Mouse (Mus musculus) kidney, embryonic 15.5 days (tissue): Measurements from ENCODE around the gene Klk1. TPM values are rescaled to one million over a fixed set of nuclear protein-coding genes. Genes with fewer than 3 reads are reported as not detected.
A peak's percentile ranks its signal among the peaks of the same experiment; 100 is the strongest.
"Not testable (repeated sequence)": the region's sequence is repeated elsewhere in the genome, so short reads cannot be mapped to it uniquely, and the experiment has no call there.

Source experiments
- ATAC-seq: fragments of 200-750 bp; cut with Nextera tagmentation; replicated peaks from 2 replicates; pipeline ENCODE4 v1.8.0; 2017; ENCODE audit warnings: moderate TSS enrichment; ENCODE audit not compliant: low FRiP score
- H3K27ac ChIP-seq: fragments of 300-500 bp; sonication (generic); 2 replicates; pipeline ENCODE4 v1.5.1; 2015; ENCODE audit warnings: mild to moderate bottlenecking, inconsistent platforms
- H3K27me3 ChIP-seq: fragments of 300-500 bp; sonication (generic); 2 replicates; pipeline ENCODE4 v1.6.1; 2015; ENCODE audit warnings: inconsistent platforms
- H3K36me3 ChIP-seq: fragments of 300-500 bp; sonication (generic); 2 replicates; pipeline ENCODE4 v1.6.1; 2015; ENCODE audit warnings: inconsistent platforms
- H3K4me1 ChIP-seq: fragments of 300-500 bp; sonication (generic); 2 replicates; pipeline ENCODE4 v1.6.1; 2015; ENCODE audit warnings: inconsistent platforms
- H3K4me2 ChIP-seq: fragments of 300-500 bp; sonication (generic); 2 replicates; pipeline ENCODE4 v1.6.1; 2015; ENCODE audit warnings: moderate library complexity, mild to moderate bottlenecking, inconsistent platforms
- H3K4me3 ChIP-seq: fragments of 300-500 bp; sonication (generic); replicated peaks from 2 replicates; pipeline ENCODE4 v1.5.1; 2015; ENCODE audit warnings: mild to moderate bottlenecking, inconsistent platforms
- H3K9ac ChIP-seq: fragments of 300-500 bp; sonication (generic); 2 replicates; pipeline ENCODE4 v1.6.1; 2015; ENCODE audit warnings: mild to moderate bottlenecking, inconsistent platforms
- H3K9me3 ChIP-seq: fragments of 300-500 bp; sonication (generic); replicated peaks from 2 replicates; pipeline ENCODE4 v1.6.1; 2016; ENCODE audit warnings: inconsistent platforms
- whole genome bisulfite sequencing: fragments of 180-500 bp; shearing (Covaris S2); methylation state at CpG from one replicate; pipeline ENCODE4 v1.1.7; 2015; ENCODE audit warnings: mixed read lengths; 5-methylcytosine and 5-hydroxymethylcytosine counted together
- polyA plus RNA-seq: library from polyadenylated mRNA; unstranded; fragments of >200 nt; fragmentation: Nextera tagmentation; extraction: Ambion mirVana; gene quantifications from 2 replicates; pipeline ENCODE4 v1.2.1, GENCODE M21; 2015

The Klk1 gene
- polyA plus RNA-seq, 1 experiment from 2014 or later, result 4.1 TPM

- H3K27me3 ChIP-seq, result no peaks in the 10 kb centered on the region
- H3K4me3 ChIP-seq, result no peak overlapping the region
- no peaks in the 10 kb centered on the region for H3K36me3 ChIP-seq
- no peak for ATAC-seq
- H3K4me2 ChIP-seq, result no peak overlapping the region
- 59% methylated on average over 2 of the region's 2 CpGs for WGBS
- H3K9ac ChIP-seq, result no peak overlapping the region
- no peaks in the 10 kb centered on the region for H3K9me3 ChIP-seq
- no peak overlapping the region for H3K27ac ChIP-seq
- no peaks in the 10 kb centered on the region for H3K4me1 ChIP-seq
Measured at GRCm38 (mm10) chr7:44239913-44240312, 14.8 kb downstream of the Klk1 start.

GRCm38 (mm10) chr7:44240712-44241111, 15.6 kb downstream of the Klk1 start:
- Histone ChIP-seq H3K9ac (no peak overlapping the region), H3K4me3 (no peak overlapping the region), H3K36me3 (no peaks in the 10 kb centered on the region), H3K9me3 (no peaks in the 10 kb centered on the region), H3K27me3 (no peaks in the 10 kb centered on the region), H3K4me2 (no peak overlapping the region), H3K4me1 (peaks cover 6% of the 10 kb centered on the region), H3K27ac (no peak overlapping the region)
- WGBS, result 48% methylated on average over 1 of the region's 1 CpGs
- no peak for ATAC-seq

GRCm38 (mm10) chr7:44241163-44241562, 16.0 kb downstream of the Klk1 start:
- no peaks in the 10 kb centered on the region for H3K36me3 ChIP-seq
- H3K4me2 ChIP-seq, result no peak overlapping the region
- WGBS, result 70% methylated on average over 2 of the region's 2 CpGs
- no peaks in the 10 kb centered on the region for H3K27me3 ChIP-seq
- peaks cover 6% of the 10 kb centered on the region for H3K4me1 ChIP-seq
- no peak overlapping the region for H3K9ac ChIP-seq
- no peak for ATAC-seq
- no peak overlapping the region for H3K4me3 ChIP-seq
- H3K27ac ChIP-seq, result no peak overlapping the region
- no peaks in the 10 kb centered on the region for H3K9me3 ChIP-seq

GRCm38 (mm10) chr7:44244080-44244479, 18.9 kb downstream of the Klk1 start:
- Histone ChIP-seq H3K27ac (no peak overlapping the region), H3K27me3 (no peaks in the 10 kb centered on the region), H3K9ac (no peak overlapping the region), H3K9me3 (no peaks in the 10 kb centered on the region), H3K4me3 (no peak overlapping the region), H3K4me1 (peaks cover 22% of the 10 kb centered on the region), H3K4me2 (no peak overlapping the region), H3K36me3 (peaks cover 13% of the 10 kb centered on the region)
- WGBS, result 66% methylated on average over 1 of the region's 1 CpGs
- ATAC-seq, result no peak

- peak within 1 kb of the TSS; percentile 63 for H3K4me2 ChIP-seq
- H3K9me3 ChIP-seq, result no peaks in the 10 kb centered on the region
- H3K4me1 ChIP-seq, result peaks cover 38% of the 10 kb centered on the region
- WGBS, result under 1% methylated on average over 62 of the region's 62 CpGs
- no peaks in the 10 kb centered on the region for H3K27me3 ChIP-seq
- H3K9ac ChIP-seq, result peak within 1 kb of the TSS; percentile 87
- peak; percentile 86 for ATAC-seq
- H3K4me3 ChIP-seq, result peak within 1 kb of the TSS; percentile 77
- H3K27ac ChIP-seq, result peak within 1 kb of the TSS; percentile 95
- peaks cover 35% of the 10 kb centered on the region for H3K36me3 ChIP-seq
Measured at GRCm38 (mm10) chr7:44246055-44246983, 21.2 kb downstream of the Klk1 start, which contains the start of the genes 1700028J19Rik and 2410002F23Rik. TSS of gene 1700028J19Rik (minus strand) at chr7:44246695. TSS of gene 2410002F23Rik (plus strand) at chr7:44246722.

GRCm38 (mm10) chr7:44246984-44247470, 21.9 kb downstream of the Klk1 start:
- Histone ChIP-seq H3K27ac (peak overlapping the region; percentile 95), H3K27me3 (no peaks in the 10 kb centered on the region), H3K4me3 (peak overlapping the region; percentile 77), H3K9ac (peak overlapping the region; percentile 87), H3K4me2 (peak overlapping the region; percentile 63), H3K4me1 (peaks cover 38% of the 10 kb centered on the region), H3K9me3 (no peaks in the 10 kb centered on the region), H3K36me3 (peaks cover 40% of the 10 kb centered on the region)
- ATAC-seq, result peak; percentile 7; the same call in 1 of the 2 replicates
- WGBS, result 0% methylated on average over 23 of the region's 23 CpGs

GRCm38 (mm10) chr7:44247971-44248370, 22.8 kb downstream of the Klk1 start:
- peaks cover 50% of the 10 kb centered on the region for H3K36me3 ChIP-seq
- no peak overlapping the region for H3K27ac ChIP-seq
- H3K27me3 ChIP-seq, result no peaks in the 10 kb centered on the region
- peaks cover 40% of the 10 kb centered on the region for H3K4me1 ChIP-seq
- ATAC-seq, result no peak
- peak overlapping the region; percentile 63 for H3K4me2 ChIP-seq
- H3K9ac ChIP-seq, result peak overlapping the region; percentile 87; the same call in 1 of the 2 replicates
- H3K4me3 ChIP-seq, result peak overlapping the region; percentile 77
- no peaks in the 10 kb centered on the region for H3K9me3 ChIP-seq
- WGBS, result 90% methylated on average over 2 of the region's 2 CpGs

- Histone ChIP-seq H3K4me2 (no peak overlapping the region), H3K36me3 (peaks cover 62% of the 10 kb centered on the region), H3K27me3 (no peaks in the 10 kb centered on the region), H3K4me1 (peaks cover 42% of the 10 kb centered on the region), H3K9me3 (no peaks in the 10 kb centered on the region), H3K9ac (no peak overlapping the region), H3K27ac (no peak overlapping the region), H3K4me3 (no peak overlapping the region)
- 98% methylated on average over 4 of the region's 4 CpGs for WGBS
- no peak for ATAC-seq
Measured at GRCm38 (mm10) chr7:44249248-44249647, 24.1 kb downstream of the Klk1 start.

- not testable (repeated sequence) for ATAC-seq
- WGBS, result 92% methylated on average over 17 of the region's 17 CpGs
Measured at GRCm38 (mm10) chr7:44250732-44251275, 25.6 kb downstream of the Klk1 start.

GRCm38 (mm10) chr7:44253023-44253616, 28.0 kb downstream of the Klk1 start:
- H3K9me3 ChIP-seq, result no peaks in the 10 kb centered on the region
- peaks cover 29% of the 10 kb centered on the region for H3K4me1 ChIP-seq
- 74% methylated on average over 15 of the region's 15 CpGs for WGBS
- no peak for ATAC-seq
- no peak overlapping the region for H3K9ac ChIP-seq
- no peak overlapping the region for H3K27ac ChIP-seq
- no peaks in the 10 kb centered on the region for H3K27me3 ChIP-seq
- H3K4me3 ChIP-seq, result no peak overlapping the region
- no peak overlapping the region for H3K4me2 ChIP-seq
- H3K36me3 ChIP-seq, result peaks cover 58% of the 10 kb centered on the region

More at GRCm38 (mm10) chr7:44250732-44251275, 25.6 kb downstream of the Klk1 start:
- not testable (repeated sequence) for H3K9me3 ChIP-seq, H3K4me2 ChIP-seq, H3K27ac ChIP-seq, H3K4me3 ChIP-seq, H3K27me3 ChIP-seq
- 0 out of 2 replicates have a peak overlapping the region, but pooled peaks have one; percentile 4 for H3K9ac ChIP-seq
- peaks cover 36% of the 10 kb centered on the region for H3K4me1 ChIP-seq
- H3K36me3 ChIP-seq, result peaks cover 62% of the 10 kb centered on the region

- H3K27ac ChIP-seq, result 0 out of 2 replicates have a peak overlapping the region, but pooled peaks have one; percentile 4
Measured at GRCm38 (mm10) chr7:44254930-44255329, 29.8 kb downstream of the Klk1 start.

More at GRCm38 (mm10) chr7:44254930-44255329, 29.8 kb downstream of the Klk1 start:
- no peak for ATAC-seq
- Histone ChIP-seq H3K4me1 (0 out of 2 replicates have a peak, but pooled peaks cover 13% of the 10 kb centered on the region), H3K4me3 (no peak overlapping the region), H3K9me3 (no peaks in the 10 kb centered on the region), H3K9ac (no peak overlapping the region), H3K4me2 (no peak overlapping the region), H3K36me3 (peaks cover 40% of the 10 kb centered on the region), H3K27me3 (no peaks in the 10 kb centered on the region)
- 83% methylated on average over 6 of the region's 6 CpGs for WGBS
